Mouse (Mus musculus): ENCODE results near the gene Hopx. TPM values are rescaled to one million over a fixed set of nuclear protein-coding genes. Genes with fewer than 3 reads are reported as not detected.

Hopx gene
- polyA plus RNA-seq, 1 experiment, result 0.51 TPM

DNA sequence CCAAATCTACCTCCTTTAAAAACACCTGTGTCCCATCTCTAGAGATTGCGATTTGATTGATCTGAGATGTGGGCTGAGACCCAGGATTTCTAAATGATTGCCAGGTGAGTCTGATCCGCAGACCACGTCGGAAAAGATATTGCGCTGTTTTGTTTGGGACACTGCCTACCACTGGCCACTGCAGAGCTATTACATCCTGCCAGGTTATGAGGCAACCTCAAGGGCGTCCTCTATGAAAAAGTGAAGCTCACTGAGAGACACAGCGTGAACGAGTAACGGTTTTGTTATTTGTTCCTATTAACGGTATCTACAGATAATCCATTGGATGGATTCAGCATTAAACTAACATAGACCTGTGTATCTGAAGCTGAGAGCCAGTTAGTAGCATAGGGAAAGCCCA, 76.5 kb downstream of the Hopx start:
- no peaks in the 10 kb centered on the region for H3K27me3 ChIP-seq (ENCODE audit: control insufficient read depth)
- H3K4me3 ChIP-seq (replicated peaks), result no peak overlapping the region
- no peaks in the 10 kb centered on the region for H3K36me3 ChIP-seq (ENCODE audit: control insufficient read depth)
- peaks cover 17% of the 10 kb centered on the region for H3K4me1 ChIP-seq (ENCODE audit: control insufficient read depth)
- TF ChIP-seq TAL1 (IDR thresholded peaks at IDR 0.05; ENCODE audit: low read length), result no peak
- no peak for TF ChIP-seq GATA1 (IDR thresholded peaks at IDR 0.05; ENCODE audit: low read length)
- H3K9me3 ChIP-seq (ENCODE audit: control insufficient read depth, low read length), result peaks cover 4% of the 10 kb centered on the region; the same call in 1 of the 2 replicates

Other genes with a start within 250 kb of the Hopx start
- gene Aasdh, start 209.6 kb downstream of the Hopx start, polyA plus RNA-seq (2012), result 0.01 and 0.08 TPM in 2 replicates
- 5.0 and 5.7 TPM in 2 replicates for gene Paics, start 163.8 kb downstream of the Hopx start, polyA plus RNA-seq (2012)
- 0.37 and 0.49 TPM in 2 replicates for gene Ppat, start 163.5 kb downstream of the Hopx start, polyA plus RNA-seq (2012)
- gene Srp72, start 140.4 kb downstream of the Hopx start, polyA plus RNA-seq (2012), result 3.4 and 8.2 TPM in 2 replicates
- not detected in 2 replicates for gene Arl9, start 111.1 kb downstream of the Hopx start, polyA plus RNA-seq (2012)
- 0.03 TPM in 1 of 2 replicates, not detected in the other for gene Thegl, start 99.1 kb downstream of the Hopx start, polyA plus RNA-seq (2012)
- gene Spink2, start 96.3 kb upstream of the Hopx start, polyA plus RNA-seq (2012), result not detected in 2 replicates
- 0.09 and 0.14 TPM in 2 replicates for gene Rest, start 150.4 kb upstream of the Hopx start, polyA plus RNA-seq (2012)
- 1.1 and 1.3 TPM in 2 replicates for gene Noa1, start 195.0 kb upstream of the Hopx start, polyA plus RNA-seq (2012)
- 0.24 and 0.27 TPM in 2 replicates for gene Polr2b, start 195.0 kb upstream of the Hopx start, polyA plus RNA-seq (2012)